Mouse (Mus musculus): ENCODE measurements at regions not wholly inside any gene's neighbourhood (a gene's known extent, or its start where the extent isn't known, plus 50 kb on each side); places are given as distances from the start of the nearest gene placed in this dataset.
"Not testable (repeated sequence)": the region's sequence is repeated elsewhere in the genome, so short reads cannot be mapped to it uniquely, and the experiment has no call there.

DNA sequence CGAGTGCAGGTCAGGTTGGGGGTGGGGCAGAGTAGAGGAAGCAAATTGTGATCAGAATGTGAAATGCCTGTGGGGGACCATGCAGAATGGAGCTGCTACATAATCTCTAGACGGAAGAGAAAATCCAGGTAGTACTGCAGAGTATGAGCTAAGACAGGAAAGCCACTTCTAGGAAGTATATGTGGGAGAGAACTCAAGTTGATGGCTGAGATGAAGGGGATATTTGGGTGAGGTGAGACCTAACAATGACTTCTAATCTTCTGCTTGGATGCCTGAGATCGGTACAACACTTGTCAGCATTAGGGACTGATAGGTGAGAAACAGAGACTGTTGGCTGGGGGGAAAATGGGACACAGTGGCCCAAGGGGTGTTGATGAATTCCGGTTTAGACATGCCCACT, 81.4 kb upstream of the Cpsf6 start:
- DNase-seq, result no peak

DNA sequence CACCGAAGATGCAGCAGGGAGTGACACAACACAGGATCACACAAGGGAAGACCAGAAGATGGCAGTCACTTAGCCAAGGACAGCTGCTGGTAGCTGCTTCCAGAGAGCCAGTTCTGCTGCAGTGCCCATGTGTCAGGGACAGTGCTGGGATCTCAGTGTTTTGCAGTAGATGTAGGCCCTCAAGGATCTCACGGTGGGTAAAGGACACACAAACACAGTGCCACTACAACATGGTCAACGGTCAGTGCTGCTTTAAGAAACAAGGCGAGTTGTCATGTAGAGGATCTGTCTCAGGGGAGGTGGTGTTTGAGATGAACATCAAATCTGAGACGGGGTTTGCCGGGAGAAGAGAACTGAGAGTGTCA, 80.5 kb upstream of the Cpsf6 start:
- no peak for DNase-seq

DNA sequence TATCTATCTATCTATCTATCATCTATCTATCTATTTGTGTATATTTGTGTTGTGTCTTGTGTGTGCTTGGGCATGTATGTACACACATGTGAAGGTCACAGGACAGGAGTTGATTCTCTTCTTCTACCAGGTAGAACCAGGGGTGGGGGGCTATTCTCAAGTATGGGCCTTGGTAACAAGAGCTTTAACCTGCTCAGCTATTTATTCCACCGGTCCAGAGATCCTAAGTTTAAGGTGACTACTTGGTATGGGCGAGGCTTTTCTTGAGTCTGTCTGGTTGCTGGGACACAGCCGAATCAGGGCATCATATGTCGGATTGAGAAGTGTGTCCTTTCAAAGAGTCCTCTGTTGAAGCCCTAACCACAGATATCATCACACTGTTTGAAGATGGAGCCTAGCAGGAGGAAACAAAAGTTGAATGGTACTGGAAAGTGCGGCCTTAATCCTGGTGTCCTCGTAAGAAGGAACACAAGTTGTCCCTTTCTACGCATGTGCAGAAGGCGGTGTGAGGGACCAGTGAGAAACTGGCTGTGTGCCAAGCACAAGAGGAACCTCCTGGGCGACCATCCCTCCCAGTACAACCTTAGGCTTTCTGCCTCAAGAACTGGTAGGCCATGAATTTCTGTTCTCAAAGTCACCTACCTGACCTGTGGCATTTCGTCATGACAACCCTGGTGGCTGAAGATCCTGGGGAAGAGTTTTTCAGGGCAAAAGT, 80.0 kb upstream of the Cpsf6 start:
- DNase-seq, result no peak

DNA sequence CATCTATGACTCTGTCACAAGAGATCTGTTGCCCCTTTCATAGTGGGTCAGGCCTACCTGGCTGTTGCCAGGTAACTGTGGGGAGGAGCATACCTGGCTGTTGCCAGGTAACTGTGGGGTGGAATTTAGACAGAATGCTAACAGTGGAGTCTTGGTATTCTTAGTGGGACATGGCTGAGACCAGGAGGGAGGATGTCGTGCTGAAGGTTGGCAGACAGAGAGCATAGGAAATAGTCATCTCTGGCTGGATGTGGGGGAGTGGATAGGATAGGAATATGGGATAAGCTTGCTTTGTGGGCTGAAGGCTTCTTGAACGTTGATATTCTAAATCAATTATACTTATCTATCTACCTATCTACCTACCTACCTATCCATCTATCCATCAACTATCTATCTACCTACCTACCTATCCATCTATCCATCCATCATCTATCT, 79.2 kb upstream of the Cpsf6 start:
- no peak for DNase-seq

DNA sequence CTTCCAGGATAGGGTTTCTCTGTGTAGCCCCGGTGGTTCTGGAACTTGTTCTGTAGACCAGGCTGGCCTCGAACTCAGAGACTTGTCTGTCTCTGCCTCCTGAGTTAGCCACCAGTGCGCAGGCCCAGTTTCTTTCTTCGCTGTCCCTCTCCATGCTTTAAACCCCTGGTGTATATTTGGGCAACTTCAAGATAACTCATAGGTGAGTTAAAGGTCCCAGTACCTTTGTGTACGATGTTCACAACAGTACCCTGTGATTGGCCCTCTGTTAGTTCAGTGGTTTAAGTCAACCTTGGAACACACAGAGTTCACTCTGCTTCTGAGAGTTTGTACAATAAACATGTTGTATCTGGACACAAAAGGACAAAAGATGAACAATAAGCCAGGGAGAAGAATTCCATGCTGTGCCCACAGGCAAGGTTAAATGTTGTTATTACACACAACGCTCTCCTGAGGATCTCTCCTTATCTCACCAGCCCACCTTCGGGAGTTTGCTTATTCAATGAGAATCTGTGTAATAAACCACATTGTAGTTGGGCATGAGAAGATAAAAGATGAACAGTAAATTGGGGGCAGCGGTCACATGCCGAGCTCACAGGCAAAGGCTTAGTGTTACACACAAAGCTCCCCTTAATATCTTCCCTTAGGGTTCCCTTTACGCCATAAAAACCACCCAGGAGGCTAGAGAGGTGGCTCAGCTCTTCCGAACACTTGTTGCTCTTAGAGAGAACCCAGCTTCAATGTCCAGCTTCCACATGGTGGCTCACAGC, 78.6 kb upstream of the Cpsf6 start:
- no peak for DNase-seq

DNA sequence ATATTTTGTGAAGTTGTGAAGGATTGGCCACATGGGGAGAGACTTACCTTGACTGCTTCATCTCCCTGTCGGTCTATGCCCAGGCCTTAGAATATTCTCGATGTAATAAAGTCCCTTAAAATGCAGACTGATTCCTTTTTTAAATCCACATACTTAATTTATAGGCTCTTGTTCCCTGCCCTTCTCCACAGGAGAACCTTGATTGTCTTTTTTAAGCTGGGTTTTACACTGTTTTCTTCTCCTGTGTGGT, 77.8 kb upstream of the Cpsf6 start:
- DNase-seq, result no peak

DNA sequence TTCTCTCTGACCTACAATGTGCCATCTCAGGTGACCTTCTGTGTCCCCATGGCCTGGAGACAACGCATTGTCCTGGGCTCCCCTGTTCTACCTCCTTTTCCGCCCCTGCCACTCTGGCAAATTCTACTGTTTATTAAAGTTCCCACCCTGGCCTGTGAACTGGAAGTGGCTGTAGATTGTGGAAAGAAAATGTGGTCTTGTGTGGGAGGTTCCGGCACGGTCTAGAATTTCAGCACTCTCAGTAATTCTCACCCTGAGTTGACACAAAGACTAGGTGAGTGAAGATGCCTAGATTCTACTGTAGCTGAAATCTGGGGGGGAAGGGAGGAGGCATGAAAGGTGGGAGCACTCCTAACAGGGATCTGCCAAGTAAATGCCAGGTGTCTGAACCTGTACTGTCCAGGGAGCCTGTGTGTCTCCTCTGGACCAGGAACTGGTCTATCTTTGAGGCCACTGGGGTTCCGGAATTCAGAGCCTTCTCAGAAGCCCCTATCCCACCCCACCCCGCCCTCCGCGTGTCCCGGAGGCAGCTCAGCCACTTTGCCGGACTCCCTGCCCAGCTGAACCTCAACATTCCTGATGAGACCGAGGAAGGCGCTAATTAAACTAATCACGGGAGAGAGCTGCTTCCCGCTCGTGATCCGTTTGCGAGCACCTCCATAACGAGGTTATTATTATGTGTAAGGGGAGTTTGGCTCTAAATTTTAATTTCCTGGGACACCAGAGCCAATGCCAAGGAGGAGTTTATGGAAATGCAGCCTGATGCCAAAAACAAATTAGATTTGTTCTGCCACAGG, 77.3 kb upstream of the Cpsf6 start:
- no peak for DNase-seq

DNA sequence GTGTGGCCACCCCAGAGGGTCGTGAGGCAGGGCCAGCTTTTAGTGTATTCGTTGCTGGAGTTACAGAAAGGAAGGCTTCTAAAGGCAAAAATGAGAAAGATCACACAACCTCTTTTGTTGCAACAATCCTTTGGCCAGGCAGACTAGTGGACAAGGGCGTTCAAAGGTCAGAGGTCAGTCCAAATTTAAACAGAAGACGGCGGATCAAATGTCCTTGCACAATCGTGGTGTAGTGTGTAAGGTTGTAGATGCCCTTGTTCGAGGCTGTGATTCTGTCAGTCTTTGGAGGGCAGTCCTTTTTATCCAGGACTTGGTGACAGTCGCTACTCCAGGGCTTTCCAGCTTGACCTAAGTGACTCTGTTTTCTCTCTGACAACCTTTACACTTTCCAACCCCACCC, 76.6 kb upstream of the Cpsf6 start:
- DNase-seq, result no peak

DNA sequence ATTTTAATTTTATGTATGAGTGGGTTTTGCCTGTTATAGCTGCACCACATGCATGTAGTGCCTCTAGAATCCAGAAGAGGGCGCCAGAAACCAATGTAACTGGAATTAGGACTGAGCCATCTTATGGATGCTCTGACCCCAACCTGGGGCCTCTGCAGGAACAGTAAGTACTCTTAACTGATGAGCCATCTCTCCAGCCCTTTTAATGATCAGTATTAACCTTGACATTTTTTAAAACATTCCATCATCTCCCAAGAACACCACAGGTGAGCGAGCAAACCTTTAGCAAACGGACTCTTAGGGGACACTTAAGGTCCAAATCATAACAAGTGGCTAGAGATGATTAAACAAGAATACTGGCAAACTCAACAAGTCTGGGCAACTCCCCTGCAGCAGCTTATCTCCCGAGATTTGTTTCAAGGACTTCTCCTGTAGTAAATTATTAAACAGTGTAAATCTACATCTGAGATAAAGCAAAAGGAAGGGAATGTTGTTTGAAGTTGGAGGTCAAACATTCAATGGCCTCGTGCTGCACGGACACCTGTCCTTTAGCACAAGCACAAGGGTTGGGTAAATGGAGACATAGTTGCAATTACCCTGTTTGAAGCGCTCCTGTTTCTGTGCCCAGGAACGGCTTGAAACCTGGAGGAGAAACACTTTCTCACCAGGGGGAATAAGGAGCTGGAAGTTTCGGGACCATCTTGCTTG, 75.9 kb upstream of the Cpsf6 start:
- DNase-seq, result no peak

DNA sequence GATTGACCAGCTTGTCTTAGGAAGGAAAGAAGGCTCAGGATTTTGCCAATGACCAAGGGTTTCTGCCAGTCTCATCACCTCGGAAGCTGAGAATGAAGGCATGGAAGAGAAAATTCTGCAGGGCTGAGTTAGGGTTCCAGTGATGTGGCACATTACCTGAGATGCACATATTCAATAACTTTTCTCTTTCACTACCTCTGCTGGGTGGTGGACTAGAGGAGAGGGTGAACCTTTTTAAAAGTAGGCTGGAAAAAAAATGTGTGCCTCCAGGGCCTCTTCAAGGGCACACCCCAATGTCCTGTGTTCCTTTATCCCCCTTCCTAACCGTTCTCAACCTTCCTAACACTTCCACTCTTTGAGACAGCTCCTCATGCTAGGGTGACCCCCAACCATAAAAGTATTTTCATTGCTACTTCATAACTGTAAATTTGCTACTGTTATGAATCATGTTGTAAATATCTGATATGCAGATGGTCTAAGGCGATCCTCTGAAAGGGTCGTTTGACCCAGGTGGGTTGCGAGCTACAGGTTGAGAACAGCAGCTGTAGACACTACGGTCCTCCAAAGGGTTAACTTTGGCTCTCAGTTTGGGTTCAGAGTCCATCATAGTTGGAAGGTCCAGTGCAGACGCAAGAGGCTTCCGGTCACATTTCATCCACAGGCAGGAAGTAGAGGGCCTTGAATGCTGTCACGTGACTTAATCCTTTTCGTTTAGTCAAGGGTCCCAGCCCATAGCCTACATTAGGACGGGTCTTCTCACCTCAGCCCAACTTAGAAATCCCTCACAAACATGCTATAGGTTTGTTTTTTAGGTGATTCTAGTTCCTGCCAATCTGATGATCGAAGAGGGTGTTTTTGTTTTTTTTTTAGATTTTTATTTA, 75.1 kb upstream of the Cpsf6 start:
- no peak for DNase-seq

DNA sequence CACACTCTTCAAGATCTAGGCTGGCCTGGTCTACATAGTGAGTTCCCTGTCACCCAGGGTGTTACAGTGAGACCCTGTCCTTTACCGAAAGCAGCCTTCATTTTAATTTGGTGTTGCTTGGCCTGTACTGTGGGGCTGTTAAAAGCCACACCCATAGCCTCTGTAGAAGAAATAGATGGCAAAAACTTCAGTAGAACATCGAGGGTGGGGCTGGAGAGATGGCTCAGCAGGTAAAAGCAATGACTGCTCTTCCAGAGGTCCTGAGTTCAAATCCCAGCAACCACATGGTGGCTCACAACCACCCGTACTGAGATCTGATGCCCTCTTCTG, 74.3 kb upstream of the Cpsf6 start:
- no peak for DNase-seq

DNA sequence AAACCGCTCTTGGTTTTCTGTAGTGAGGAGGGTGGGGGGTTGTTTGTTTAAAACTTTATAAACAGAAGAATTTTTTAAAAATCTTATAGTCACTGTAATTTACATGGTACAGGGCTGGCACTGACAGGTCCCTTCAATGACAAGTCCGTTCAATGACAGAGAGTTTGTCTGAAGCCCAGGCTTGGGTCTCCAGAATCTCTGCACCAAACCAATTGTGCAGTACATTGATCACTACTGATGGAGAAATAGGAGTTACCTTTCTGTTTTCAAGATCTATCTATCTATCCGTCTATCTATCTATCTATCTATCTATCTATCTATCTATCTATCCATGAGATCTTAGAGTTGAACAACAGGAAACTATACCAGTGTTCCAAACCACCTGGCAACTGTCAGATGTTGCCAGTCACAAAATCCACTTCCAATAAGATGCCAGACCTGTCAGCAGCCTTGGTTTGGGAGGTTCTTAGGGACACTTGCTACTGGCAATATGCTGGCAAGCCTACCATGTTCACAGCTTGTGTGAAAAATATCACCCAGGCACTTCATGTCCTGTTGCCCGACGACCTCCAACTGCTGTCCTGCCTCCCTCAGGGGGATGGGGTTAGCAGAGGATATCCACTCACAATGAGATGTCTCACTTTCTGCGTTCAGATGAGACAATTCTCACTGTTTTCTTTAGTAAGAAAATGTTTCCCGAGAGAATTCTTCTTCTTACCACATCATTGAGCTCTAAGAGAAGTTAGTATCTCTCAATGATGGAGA, 73.8 kb upstream of the Cpsf6 start:
- no peak for DNase-seq

DNA sequence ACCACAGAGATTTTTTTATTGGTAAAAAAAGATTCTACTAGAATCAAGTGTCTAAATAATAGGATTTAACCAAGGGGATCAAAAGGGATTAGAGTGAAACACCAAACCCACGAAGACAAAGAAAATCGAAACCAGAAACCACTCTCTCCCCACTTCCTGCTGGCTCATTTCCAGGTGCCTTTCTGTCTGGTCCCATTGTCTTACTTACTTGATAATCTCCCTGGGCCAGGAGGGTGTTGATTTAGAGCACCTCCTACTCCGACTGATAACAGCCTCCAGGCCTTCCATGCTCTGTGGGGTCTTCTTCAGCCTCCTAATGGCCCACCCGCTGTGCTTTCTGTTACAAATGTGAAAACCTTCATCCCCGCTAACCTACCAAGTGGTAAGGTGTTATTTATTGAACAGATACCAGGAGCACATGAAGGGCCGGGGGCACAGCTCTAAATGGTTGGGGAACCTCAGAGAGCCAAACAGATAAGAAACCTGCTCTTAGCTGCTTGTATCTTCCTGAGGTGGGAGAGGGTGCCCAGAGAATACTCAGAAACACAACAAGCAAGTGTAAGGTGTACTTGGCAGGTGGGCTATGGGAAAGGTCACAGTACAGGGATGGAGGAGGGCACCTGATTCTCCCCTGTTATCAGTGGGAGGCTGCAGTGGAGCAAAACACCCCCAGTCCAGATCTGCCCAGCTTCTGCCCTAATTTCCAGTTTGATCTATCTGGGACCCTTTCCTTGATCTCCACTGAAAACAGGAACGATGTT, 72.6 kb upstream of the Cpsf6 start:
- no peak for DNase-seq

DNA sequence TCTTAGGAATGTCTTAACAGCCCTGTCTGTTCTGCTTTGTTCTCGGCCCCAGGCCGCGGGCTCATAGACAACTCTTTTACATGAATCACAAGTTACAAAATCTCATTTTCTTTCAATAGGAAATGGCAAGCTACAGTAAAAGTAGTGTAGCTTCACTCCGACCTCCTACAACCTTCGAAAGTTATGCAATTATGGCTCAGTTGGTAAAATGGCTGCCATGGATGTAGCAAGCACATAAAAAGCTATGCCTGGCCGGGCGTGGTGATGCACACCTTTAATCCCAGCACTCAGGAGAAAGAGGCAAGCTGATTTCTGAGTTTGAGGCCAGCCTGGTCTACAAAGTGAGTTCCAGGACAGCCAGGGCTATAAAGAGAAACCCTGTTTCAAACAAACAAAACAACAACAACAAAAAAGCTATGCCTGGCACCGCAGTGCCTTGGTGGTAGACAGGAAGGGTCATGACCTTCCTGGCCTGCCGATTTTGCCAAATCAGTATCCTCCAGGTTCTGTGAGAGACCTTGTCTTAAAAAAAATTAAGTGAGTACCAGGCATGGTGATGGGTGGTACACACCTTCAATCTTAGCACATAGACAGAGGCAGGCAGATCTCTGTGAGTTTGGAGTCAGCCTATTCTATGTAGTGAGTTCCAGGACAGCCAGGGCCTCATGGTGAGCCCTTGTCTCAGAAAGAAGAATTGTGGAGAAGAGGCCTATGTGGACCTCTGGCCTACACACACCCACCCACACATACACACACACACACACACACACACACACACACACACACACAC, 71.8 kb upstream of the Cpsf6 start:
- DNase-seq, result no peak

DNA sequence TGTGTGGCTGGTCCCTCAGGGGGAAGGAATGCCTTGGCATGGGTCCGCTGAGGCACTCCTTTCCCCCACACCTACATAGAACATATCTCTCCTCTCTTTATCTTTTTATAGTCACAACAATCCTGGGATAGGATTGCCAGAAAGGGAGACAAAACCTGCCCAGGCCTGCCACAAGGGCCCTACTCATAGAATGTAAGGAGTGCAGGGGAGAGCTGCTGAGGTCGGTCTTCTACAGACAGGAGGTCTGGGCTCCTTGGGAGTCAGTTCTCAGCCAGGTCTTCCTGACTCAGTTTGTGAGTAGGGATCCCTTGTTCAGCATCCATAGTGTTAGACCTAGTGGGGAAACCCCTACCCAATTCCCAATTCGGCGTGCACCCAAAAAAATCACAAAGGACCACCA, 70.8 kb upstream of the Cpsf6 start:
- no peak for DNase-seq

DNA sequence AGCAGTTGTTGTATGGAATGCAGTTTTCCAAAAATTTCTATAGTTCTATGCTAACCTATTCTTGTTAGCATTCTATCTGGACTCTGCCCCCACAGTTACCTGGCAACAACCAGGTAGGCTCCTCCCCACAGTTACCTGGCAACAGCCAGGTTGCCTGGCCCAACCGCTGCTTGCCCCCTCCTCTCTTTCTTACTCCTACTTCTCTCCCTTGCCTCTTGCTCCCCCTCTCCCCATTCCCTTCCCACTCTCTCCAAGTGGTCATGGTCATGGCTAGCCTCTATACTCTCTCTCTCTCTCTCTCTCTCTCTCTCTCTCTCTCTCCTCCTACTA, 70.4 kb upstream of the Cpsf6 start:
- no peak for DNase-seq

DNA sequence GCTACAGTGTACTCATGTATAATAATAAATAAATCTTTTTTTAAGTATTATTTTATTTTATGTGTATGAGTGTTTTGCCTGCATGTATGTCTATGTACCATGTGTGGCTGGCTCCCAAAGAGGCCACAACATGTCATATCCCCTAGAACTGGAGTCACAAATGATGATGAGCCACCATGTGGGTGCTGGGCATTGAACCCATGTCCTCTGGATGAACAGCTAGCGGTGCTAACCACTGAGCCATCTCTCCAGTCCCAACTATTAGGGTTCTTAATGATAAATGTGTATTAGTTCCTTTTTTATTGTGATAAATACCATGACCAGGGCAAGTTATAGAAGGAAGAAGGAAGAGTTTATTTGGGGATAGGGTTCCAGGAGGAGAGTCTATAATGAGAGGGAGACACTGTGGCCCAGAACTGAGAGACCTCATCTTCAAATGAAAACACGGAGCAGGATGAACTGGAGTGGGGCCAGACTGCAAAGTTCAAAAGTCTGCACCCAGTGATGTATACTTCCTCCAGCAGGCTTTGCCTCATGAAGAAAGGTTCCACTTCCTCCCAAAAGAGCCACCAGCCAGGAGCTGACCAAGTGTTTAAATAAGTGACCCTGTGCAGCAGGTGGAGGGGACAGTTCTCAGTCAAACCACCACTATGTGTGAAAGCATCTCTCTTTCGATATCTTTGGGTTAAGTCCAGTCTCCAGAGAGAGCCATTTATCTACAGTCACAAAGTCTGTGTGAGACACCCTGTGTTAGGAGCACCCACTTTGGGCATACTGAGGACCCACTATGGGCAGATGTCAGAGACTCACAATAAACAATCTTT, 69.8 kb upstream of the Cpsf6 start:
- no peak for DNase-seq

DNA sequence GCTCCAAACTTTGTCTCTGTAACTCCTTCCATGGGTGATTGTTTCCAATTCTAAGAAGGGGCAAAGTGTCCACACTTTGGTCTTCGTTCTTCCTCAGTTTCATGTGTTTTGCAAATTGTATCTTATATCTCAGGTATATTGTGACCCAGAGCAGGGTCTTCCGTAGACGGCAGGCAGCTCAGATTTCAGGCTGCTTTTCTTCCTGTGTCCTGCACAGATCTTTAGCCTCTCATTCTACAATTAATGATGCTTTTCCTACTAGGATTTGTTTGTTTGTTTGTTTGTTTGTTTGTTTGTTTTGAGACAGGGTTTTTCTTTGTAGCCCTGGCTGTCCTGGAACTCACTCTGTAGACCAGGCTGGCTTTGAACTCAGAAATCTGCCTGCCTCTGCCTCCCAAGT, 69.0 kb upstream of the Cpsf6 start:
- DNase-seq, result not testable (repeated sequence)

DNA sequence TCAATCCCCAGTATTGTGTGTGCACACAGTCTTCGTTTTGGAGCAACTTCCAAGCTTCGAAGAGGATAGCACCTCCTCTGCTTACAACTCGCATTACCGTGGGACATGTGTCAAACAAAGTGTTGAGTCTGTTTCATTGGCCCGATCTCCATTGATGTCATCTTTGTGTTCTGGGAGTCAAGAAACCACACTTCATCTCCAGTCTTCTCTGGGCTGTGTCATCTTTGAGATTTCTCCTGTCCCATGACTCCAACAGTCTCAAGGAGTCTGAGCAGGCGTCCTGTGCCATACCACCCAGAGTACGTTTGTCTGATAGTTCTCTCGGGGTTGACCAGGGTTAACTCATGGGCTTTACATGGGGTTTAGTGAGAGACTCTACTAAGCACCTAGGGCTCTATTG, 67.8 kb upstream of the Cpsf6 start:
- no peak for DNase-seq
